Mouse (Mus musculus) midbrain, embryonic 16.5 days (tissue): ENCODE data around the gene Abr. TPM values are rescaled to one million over a fixed set of nuclear protein-coding genes. Genes with fewer than 3 reads are reported as not detected.

ENCODE experiments used
- ATAC-seq: fragments of 200-750 bp; cut with Nextera tagmentation; 2 replicates; pipeline ENCODE4 v1.8.0; 2017; ENCODE audit warnings: moderate TSS enrichment
- H3K27ac ChIP-seq: fragments of 300-500 bp; sonication (generic); 2 replicates; pipeline ENCODE4 v1.5.1; 2014; ENCODE audit warnings: mild to moderate bottlenecking, low read length, mixed read lengths
- H3K27me3 ChIP-seq: fragments of 300-500 bp; sonication (generic); 2 replicates; pipeline ENCODE4 v1.6.1; 2014; ENCODE audit warnings: low read depth, low read length, mixed read lengths; ENCODE audit not compliant: control insufficient read depth, insufficient read depth
- H3K36me3 ChIP-seq: fragments of 300-500 bp; sonication (generic); 2 replicates; pipeline ENCODE4 v1.6.1; 2014; ENCODE audit warnings: mild to moderate bottlenecking, low read length, moderate library complexity, mixed read lengths; ENCODE audit not compliant: control insufficient read depth, insufficient read depth
- H3K4me1 ChIP-seq: fragments of 300-500 bp; sonication (generic); 2 replicates; pipeline ENCODE4 v1.6.1; 2014; ENCODE audit warnings: mild to moderate bottlenecking, low read length, mixed read lengths; ENCODE audit not compliant: control insufficient read depth, insufficient read depth
- H3K4me2 ChIP-seq: fragments of 300-500 bp; sonication (generic); 2 replicates; pipeline ENCODE4 v1.6.1; 2014; ENCODE audit warnings: mild to moderate bottlenecking, low read length, mixed read lengths
- H3K4me3 ChIP-seq: fragments of 300-500 bp; sonication (generic); 2 replicates; pipeline ENCODE4 v1.5.1; 2014; ENCODE audit warnings: low read depth, mild to moderate bottlenecking, low read length, moderate library complexity, mixed read lengths
- H3K9ac ChIP-seq: fragments of 300-500 bp; sonication (generic); 2 replicates; pipeline ENCODE4 v1.6.1; 2014; ENCODE audit warnings: low read depth, low read length, mixed read lengths
- H3K9me3 ChIP-seq: fragments of 300-500 bp; sonication (generic); replicated peaks from 2 replicates; pipeline ENCODE4 v1.6.1; 2014; ENCODE audit warnings: mild to moderate bottlenecking, low read length, mixed read lengths; ENCODE audit not compliant: control insufficient read depth, poor library complexity, severe bottlenecking
- WGBS: fragments of 180-500 bp; shearing (Covaris S2); extraction: QIAGEN DNeasy Blood & Tissue Kit; methylation state at CpG from one replicate; pipeline ENCODE4 v1.1.7; 2014; 5-methylcytosine and 5-hydroxymethylcytosine counted together
- polyA plus RNA-seq: library from polyadenylated mRNA; unstranded; fragments of >200 nt; fragmentation: Nextera tagmentation; extraction: Ambion mirVana; gene quantifications from 2 replicates; pipeline ENCODE4 v1.2.1, GENCODE M21; 2015

Abr gene
- polyA plus RNA-seq, 1 experiment from 2014 or later, result 110 TPM

- peaks cover 28% of the 10 kb centered on the region for H3K4me1 ChIP-seq
- H3K9me3 ChIP-seq, result no peaks in the 10 kb centered on the region
- H3K27ac ChIP-seq, result peak overlapping the region; percentile 85
- peak; percentile 76 for ATAC-seq
- no peaks in the 10 kb centered on the region for H3K36me3 ChIP-seq
- no peak overlapping the region for H3K4me3 ChIP-seq
- H3K27me3 ChIP-seq, result no peaks in the 10 kb centered on the region
- peak overlapping the region; percentile 39 for H3K9ac ChIP-seq
- 59% methylated on average over 8 of the region's 8 CpGs for WGBS
- H3K4me2 ChIP-seq, result peak overlapping the region; percentile 28
Observed at GRCm38 (mm10) chr11:76507302-76508124, 114.6 kb downstream of the Abr start.

- Histone ChIP-seq H3K4me3 (no peak overlapping the region), H3K27me3 (no peaks in the 10 kb centered on the region), H3K9ac (no peak overlapping the region), H3K9me3 (no peaks in the 10 kb centered on the region), H3K4me2 (no peak overlapping the region), H3K36me3 (no peaks in the 10 kb centered on the region), H3K27ac (peak overlapping the region; percentile 85), H3K4me1 (peaks cover 28% of the 10 kb centered on the region)
- ATAC-seq, result peak; percentile 54; the same call in 1 of the 2 replicates
- 80% methylated on average over 5 of the region's 5 CpGs for WGBS
Observed at GRCm38 (mm10) chr11:76506514-76507228, 115.4 kb downstream of the Abr start.

- no peak overlapping the region for H3K27ac ChIP-seq
- ATAC-seq, result no peak
Observed at GRCm38 (mm10) chr11:76505106-76505505, 117.0 kb downstream of the Abr start.

GRCm38 (mm10) chr11:76504058-76504457, 118.1 kb downstream of the Abr start:
- Histone ChIP-seq H3K9me3 (no peaks in the 10 kb centered on the region), H3K27me3 (no peaks in the 10 kb centered on the region), H3K27ac (no peak overlapping the region), H3K4me2 (no peak overlapping the region), H3K36me3 (no peaks in the 10 kb centered on the region), H3K9ac (no peak overlapping the region), H3K4me1 (peaks cover 25% of the 10 kb centered on the region), H3K4me3 (no peak overlapping the region)
- no peak for ATAC-seq
- 59% methylated on average over 5 of the region's 5 CpGs for WGBS

More at GRCm38 (mm10) chr11:76505106-76505505, 117.0 kb downstream of the Abr start:
- Histone ChIP-seq H3K9me3 (no peaks in the 10 kb centered on the region), H3K4me3 (no peak overlapping the region), H3K4me2 (no peak overlapping the region), H3K4me1 (peaks cover 28% of the 10 kb centered on the region), H3K27me3 (no peaks in the 10 kb centered on the region), H3K9ac (no peak overlapping the region), H3K36me3 (no peaks in the 10 kb centered on the region)
- 88% methylated on average over 1 of the region's 1 CpGs for WGBS

- no peak for ATAC-seq
- H3K9me3 ChIP-seq, result no peaks in the 10 kb centered on the region
- WGBS, result 32% methylated on average over 1 of the region's 1 CpGs
- H3K27ac ChIP-seq, result no peak overlapping the region
- H3K9ac ChIP-seq, result no peak overlapping the region
- H3K4me3 ChIP-seq, result no peak overlapping the region
- no peaks in the 10 kb centered on the region for H3K27me3 ChIP-seq
- H3K36me3 ChIP-seq, result no peaks in the 10 kb centered on the region
- H3K4me2 ChIP-seq, result no peak overlapping the region
- peaks cover 7% of the 10 kb centered on the region for H3K4me1 ChIP-seq
Observed at GRCm38 (mm10) chr11:76499987-76500386, 122.1 kb downstream of the Abr start.

- H3K9me3 ChIP-seq, result no peaks in the 10 kb centered on the region
- WGBS, result 84% methylated on average over 7 of the region's 7 CpGs
- no peak overlapping the region for H3K4me2 ChIP-seq
- H3K27ac ChIP-seq, result no peak overlapping the region
- H3K9ac ChIP-seq, result no peak overlapping the region
- H3K36me3 ChIP-seq, result no peaks in the 10 kb centered on the region
- ATAC-seq, result no peak
- H3K27me3 ChIP-seq, result no peaks in the 10 kb centered on the region
- peaks cover 8% of the 10 kb centered on the region for H3K4me1 ChIP-seq
- H3K4me3 ChIP-seq, result no peak overlapping the region
Observed at GRCm38 (mm10) chr11:76499564-76499963, 122.5 kb downstream of the Abr start.

GRCm38 (mm10) chr11:76497769-76498152, 124.4 kb downstream of the Abr start:
- Histone ChIP-seq H3K27ac (no peak overlapping the region), H3K4me3 (no peak overlapping the region), H3K27me3 (no peaks in the 10 kb centered on the region), H3K36me3 (no peaks in the 10 kb centered on the region), H3K4me1 (peaks cover 21% of the 10 kb centered on the region), H3K9me3 (no peaks in the 10 kb centered on the region), H3K9ac (no peak overlapping the region), H3K4me2 (no peak overlapping the region)
- 86% methylated on average over 4 of the region's 4 CpGs for WGBS
- no peak for ATAC-seq

GRCm38 (mm10) chr11:76497066-76497768, 124.9 kb downstream of the Abr start:
- Histone ChIP-seq H3K27ac (no peak overlapping the region), H3K9me3 (no peaks in the 10 kb centered on the region), H3K4me1 (peaks cover 26% of the 10 kb centered on the region), H3K4me2 (no peak overlapping the region), H3K36me3 (no peaks in the 10 kb centered on the region), H3K9ac (no peak overlapping the region), H3K27me3 (no peaks in the 10 kb centered on the region), H3K4me3 (no peak overlapping the region)
- WGBS, result 80% methylated on average over 9 of the region's 9 CpGs
- ATAC-seq, result no peak
